Mouse (Mus musculus): ENCODE results near the gene Nacc1.

DNA sequence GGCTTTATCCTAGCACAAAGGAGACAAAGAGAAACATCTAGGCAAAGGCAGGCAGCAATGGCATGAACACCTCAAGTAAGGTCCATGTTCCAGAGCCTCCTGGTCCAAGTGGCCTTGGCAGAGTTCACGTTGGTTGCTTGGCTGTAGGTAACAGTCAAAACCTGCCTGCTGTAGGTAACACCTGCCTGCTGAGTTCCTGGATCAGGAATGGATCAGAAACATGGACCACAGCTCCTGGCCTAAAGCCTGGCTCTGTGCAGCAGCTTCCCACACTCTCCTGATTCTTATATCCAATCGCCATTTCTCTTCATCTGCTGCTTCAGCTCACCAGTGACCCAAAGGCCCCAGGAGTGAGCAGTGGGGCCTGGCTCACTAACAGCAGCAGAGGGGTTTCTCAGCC is 47.0 kb upstream of the Nacc1 start:
- TF ChIP-seq CTCF (IDR thresholded peaks at IDR 0.05; ENCODE audit: borderline replicate concordance, control insufficient read depth, extremely low read depth, insufficient read depth, low read length, poor library complexity) = no peak
- no peak for TF ChIP-seq POLR2A (IDR thresholded peaks at IDR 0.05; ENCODE audit: control insufficient read depth, extremely low read depth, insufficient read depth, low read length, poor library complexity)

All from thymus, adult 2 months (tissue).